Mouse (Mus musculus): ENCODE measurements around the gene Auh. TPM values are rescaled to one million over a fixed set of nuclear protein-coding genes. Genes with fewer than 3 reads are reported as not detected.
A peak's percentile ranks its signal among the peaks of the same experiment; 100 is the strongest.

Gene Auh
- polyA plus RNA-seq, 1 experiment = 30.9 TPM

DNA sequence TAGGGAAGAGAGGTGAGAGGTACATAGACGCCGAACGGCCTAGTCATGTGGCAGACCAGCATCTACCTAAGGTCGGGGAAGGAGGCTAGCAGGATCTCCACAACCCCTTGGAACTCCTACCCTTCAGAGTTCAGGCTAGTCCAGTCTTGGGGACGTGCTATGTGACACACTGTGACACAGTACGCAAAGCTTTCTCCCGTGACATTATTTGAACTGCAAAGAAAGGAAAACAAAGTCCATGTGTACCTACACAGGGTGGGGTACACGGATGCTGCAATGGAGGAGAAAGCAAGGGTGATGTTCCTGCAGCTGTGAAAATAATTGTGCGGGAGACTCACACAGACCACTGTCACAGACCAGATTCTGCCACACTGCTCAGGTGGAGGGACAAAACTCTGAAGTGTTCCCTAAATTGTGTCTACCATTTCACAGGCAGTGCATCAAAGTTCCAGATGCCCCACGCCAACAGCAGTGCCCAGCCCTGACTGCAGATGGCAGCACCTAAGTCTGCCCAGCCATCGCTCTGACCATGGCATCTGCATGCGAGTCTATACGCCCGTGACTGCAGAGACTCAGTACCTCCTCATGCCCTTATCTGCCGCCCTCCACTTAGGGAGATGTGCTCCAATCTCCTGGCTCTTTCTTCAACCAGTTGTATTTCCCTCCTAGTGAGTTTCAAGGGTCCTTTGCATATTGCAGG is 79.3 kb downstream of the Auh start:
- Histone ChIP-seq H3K36me3 (ENCODE audit: control insufficient read depth, insufficient read depth, low read length, poor library complexity, severe bottlenecking) (no peaks in the 10 kb centered on the region), H3K9ac (ENCODE audit: low read depth, poor library complexity, severe bottlenecking) (no peak overlapping the region), H3K27ac (ENCODE audit: insufficient read depth, low read length) (no peak overlapping the region), H3K9me3 (replicated peaks; ENCODE audit: control insufficient read depth, insufficient read depth, low read length, poor library complexity, severe bottlenecking) (no peaks in the 10 kb centered on the region), H3K27me3 (ENCODE audit: control insufficient read depth, insufficient read depth, low read length, poor library complexity, severe bottlenecking) (no peaks in the 10 kb centered on the region), H3K4me3 (ENCODE audit: low read depth, low read length) (no peak overlapping the region), H3K4me1 (ENCODE audit: control insufficient read depth, insufficient read depth, low read length) (peaks cover 2% of the 10 kb centered on the region)
- peak; percentile 30 for TF ChIP-seq CTCF (IDR thresholded peaks at IDR 0.05; ENCODE audit: low read depth, low read length)
- TF ChIP-seq POLR2A (IDR thresholded peaks at IDR 0.05; ENCODE audit: insufficient read depth, low read length) = no peak

GRCm38 (mm10) chr13:52849394-52849801 is 80.1 kb downstream of the Auh start:
- Histone ChIP-seq H3K27ac (ENCODE audit: insufficient read depth, low read length) (no peak overlapping the region), H3K4me1 (ENCODE audit: control insufficient read depth, insufficient read depth, low read length) (peaks cover 2% of the 10 kb centered on the region), H3K36me3 (ENCODE audit: control insufficient read depth, insufficient read depth, low read length, poor library complexity, severe bottlenecking) (no peaks in the 10 kb centered on the region), H3K9ac (ENCODE audit: low read depth, poor library complexity, severe bottlenecking) (no peak overlapping the region), H3K4me3 (ENCODE audit: low read depth, low read length) (no peak overlapping the region), H3K9me3 (replicated peaks; ENCODE audit: control insufficient read depth, insufficient read depth, low read length, poor library complexity, severe bottlenecking) (no peaks in the 10 kb centered on the region), H3K27me3 (ENCODE audit: control insufficient read depth, insufficient read depth, low read length, poor library complexity, severe bottlenecking) (no peaks in the 10 kb centered on the region)
- TF ChIP-seq EP300 (IDR thresholded peaks at IDR 0.05; ENCODE audit: insufficient read depth, low read depth, low read length) = no peak

- H3K9me3 ChIP-seq (replicated peaks; ENCODE audit: control insufficient read depth, insufficient read depth, low read length, poor library complexity, severe bottlenecking) = no peaks in the 10 kb centered on the region
- no peak for TF ChIP-seq CTCF (IDR thresholded peaks at IDR 0.05; ENCODE audit: low read depth, low read length)
- no peak for TF ChIP-seq EP300 (IDR thresholded peaks at IDR 0.05; ENCODE audit: insufficient read depth, low read depth, low read length)
- no peak for TF ChIP-seq POLR2A (IDR thresholded peaks at IDR 0.05; ENCODE audit: insufficient read depth, low read length)
- H3K27ac ChIP-seq (ENCODE audit: insufficient read depth, low read length) = no peak overlapping the region
- H3K4me3 ChIP-seq (ENCODE audit: low read depth, low read length) = no peak overlapping the region
- H3K4me1 ChIP-seq (ENCODE audit: control insufficient read depth, insufficient read depth, low read length) = no peaks in the 10 kb centered on the region
- H3K27me3 ChIP-seq (ENCODE audit: control insufficient read depth, insufficient read depth, low read length, poor library complexity, severe bottlenecking) = no peaks in the 10 kb centered on the region
- H3K36me3 ChIP-seq (ENCODE audit: control insufficient read depth, insufficient read depth, low read length, poor library complexity, severe bottlenecking) = no peaks in the 10 kb centered on the region
- H3K9ac ChIP-seq (ENCODE audit: low read depth, poor library complexity, severe bottlenecking) = no peak overlapping the region
These were observed 82.0 kb downstream of the Auh start for GRCm38 (mm10) chr13:52847481-52847880.

DNA sequence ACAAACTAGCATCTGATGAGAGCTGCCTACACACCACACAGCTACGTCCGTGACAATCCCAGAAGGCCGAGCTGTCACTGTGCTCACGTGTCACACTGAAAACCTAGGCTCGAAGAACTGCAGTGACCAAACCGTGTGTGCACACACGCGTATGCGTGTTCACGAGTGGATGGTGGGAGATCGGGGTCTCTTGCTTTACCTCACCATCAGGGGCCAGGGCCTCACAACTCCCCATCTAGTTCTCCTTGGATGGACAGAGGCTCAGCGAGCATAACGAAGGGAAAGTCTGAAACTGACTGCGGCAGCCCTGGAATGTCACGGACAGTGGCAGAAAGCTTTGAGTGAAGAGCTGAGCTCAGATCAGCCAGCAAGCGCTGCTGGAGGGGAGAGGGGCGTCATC is 82.4 kb downstream of the Auh start:
- no peaks in the 10 kb centered on the region for H3K27me3 ChIP-seq (ENCODE audit: control insufficient read depth, insufficient read depth, low read length, poor library complexity, severe bottlenecking)
- H3K9me3 ChIP-seq (replicated peaks; ENCODE audit: control insufficient read depth, insufficient read depth, low read length, poor library complexity, severe bottlenecking) = no peaks in the 10 kb centered on the region
- H3K4me3 ChIP-seq (ENCODE audit: low read depth, low read length) = no peak overlapping the region
- no peaks in the 10 kb centered on the region for H3K4me1 ChIP-seq (ENCODE audit: control insufficient read depth, insufficient read depth, low read length)
- H3K9ac ChIP-seq (ENCODE audit: low read depth, poor library complexity, severe bottlenecking) = no peak overlapping the region
- H3K27ac ChIP-seq (ENCODE audit: insufficient read depth, low read length) = no peak overlapping the region
- no peaks in the 10 kb centered on the region for H3K36me3 ChIP-seq (ENCODE audit: control insufficient read depth, insufficient read depth, low read length, poor library complexity, severe bottlenecking)
- TF ChIP-seq EP300 (IDR thresholded peaks at IDR 0.05; ENCODE audit: insufficient read depth, low read depth, low read length) (no peak), POLR2A (IDR thresholded peaks at IDR 0.05; ENCODE audit: insufficient read depth, low read length) (no peak), CTCF (IDR thresholded peaks at IDR 0.05; ENCODE audit: low read depth, low read length) (no peak)

- Histone ChIP-seq H3K36me3 (ENCODE audit: control insufficient read depth, insufficient read depth, low read length, poor library complexity, severe bottlenecking) (no peaks in the 10 kb centered on the region), H3K4me3 (ENCODE audit: low read depth, low read length) (no peak overlapping the region), H3K9ac (ENCODE audit: low read depth, poor library complexity, severe bottlenecking) (no peak overlapping the region), H3K27ac (ENCODE audit: insufficient read depth, low read length) (no peak overlapping the region), H3K4me1 (ENCODE audit: control insufficient read depth, insufficient read depth, low read length) (no peaks in the 10 kb centered on the region), H3K27me3 (ENCODE audit: control insufficient read depth, insufficient read depth, low read length, poor library complexity, severe bottlenecking) (no peaks in the 10 kb centered on the region), H3K9me3 (replicated peaks; ENCODE audit: control insufficient read depth, insufficient read depth, low read length, poor library complexity, severe bottlenecking) (no peaks in the 10 kb centered on the region)
- no peak for TF ChIP-seq EP300 (IDR thresholded peaks at IDR 0.05; ENCODE audit: insufficient read depth, low read depth, low read length)
- no peak for TF ChIP-seq CTCF (IDR thresholded peaks at IDR 0.05; ENCODE audit: low read depth, low read length)
- no peak for TF ChIP-seq POLR2A (IDR thresholded peaks at IDR 0.05; ENCODE audit: insufficient read depth, low read length)
These were observed 83.9 kb downstream of the Auh start for GRCm38 (mm10) chr13:52845618-52846017.

DNA sequence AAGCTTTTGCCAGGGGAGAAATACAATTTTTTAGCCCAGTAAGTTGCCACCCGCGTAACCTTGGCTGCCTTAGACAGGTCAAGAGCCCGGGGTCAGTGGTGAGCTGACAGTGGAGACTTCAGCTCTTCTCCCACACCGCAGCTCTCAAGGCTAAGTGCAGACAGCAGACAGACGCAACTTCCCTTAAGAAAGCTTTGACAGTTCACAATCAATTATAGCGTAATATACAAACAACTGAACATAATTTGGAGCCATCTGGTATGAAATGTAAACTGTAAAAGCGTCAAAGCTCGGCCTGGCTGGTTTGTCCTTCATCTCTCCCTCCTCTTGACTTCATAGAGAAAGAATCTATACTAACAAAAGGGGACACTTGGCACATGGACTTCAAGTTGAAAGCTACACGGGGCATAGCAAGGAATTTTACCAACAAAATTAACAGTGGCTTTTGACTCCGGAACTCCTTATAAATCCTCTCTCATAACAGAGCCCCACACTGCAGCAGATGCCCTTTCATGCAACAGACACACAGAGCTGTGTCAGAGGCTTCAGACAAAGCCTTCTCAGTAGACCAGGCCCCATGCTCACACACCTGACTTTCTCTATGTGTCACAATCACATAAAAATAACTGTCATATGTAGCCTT is 85.8 kb downstream of the Auh start:
- Histone ChIP-seq H3K27ac (ENCODE audit: insufficient read depth, low read length) (no peak overlapping the region), H3K4me1 (ENCODE audit: control insufficient read depth, insufficient read depth, low read length) (no peaks in the 10 kb centered on the region), H3K4me3 (ENCODE audit: low read depth, low read length) (no peak overlapping the region), H3K9ac (ENCODE audit: low read depth, poor library complexity, severe bottlenecking) (no peak overlapping the region), H3K9me3 (replicated peaks; ENCODE audit: control insufficient read depth, insufficient read depth, low read length, poor library complexity, severe bottlenecking) (no peaks in the 10 kb centered on the region), H3K27me3 (ENCODE audit: control insufficient read depth, insufficient read depth, low read length, poor library complexity, severe bottlenecking) (no peaks in the 10 kb centered on the region), H3K36me3 (ENCODE audit: control insufficient read depth, insufficient read depth, low read length, poor library complexity, severe bottlenecking) (no peaks in the 10 kb centered on the region)
- TF ChIP-seq POLR2A (IDR thresholded peaks at IDR 0.05; ENCODE audit: insufficient read depth, low read length) (no peak), CTCF (IDR thresholded peaks at IDR 0.05; ENCODE audit: low read depth, low read length) (no peak), EP300 (IDR thresholded peaks at IDR 0.05; ENCODE audit: insufficient read depth, low read depth, low read length) (no peak)

Data from ES-Bruce4 (cell line).